ENCODE assay signal across 9 mouse cellular contexts in the genomic region with DNA sequence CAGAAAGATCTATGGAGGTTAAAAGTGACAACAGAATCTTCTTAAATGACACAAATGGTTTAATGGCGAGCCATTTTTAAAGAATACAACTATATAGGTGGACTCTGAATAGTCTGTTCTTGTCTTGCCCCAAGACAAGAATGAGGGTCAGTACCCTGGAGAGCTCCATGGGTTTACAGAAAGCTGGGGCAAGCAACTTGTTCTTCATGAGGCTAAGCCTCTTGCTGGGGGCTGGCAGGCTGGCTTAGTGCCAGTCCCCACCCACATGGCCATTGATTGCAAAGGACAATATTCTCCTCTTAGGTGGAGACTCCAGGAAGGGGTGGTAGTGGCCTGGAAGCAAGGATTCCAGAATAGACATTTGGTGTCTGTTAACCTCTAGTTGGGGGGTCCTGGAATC.
DNase-seq lines count a peak whose midpoint lies in the region; ATAC-seq and TF ChIP-seq lines count a peak whose summit lies in the region.
"Had no signal": no experiment of that assay in that cellular context is flagged by ENCODE, and none has a peak within 500 bp of the region (broad histone marks: within the 10 kb centered on the region; RNA-seq: fewer than 3 reads in every experiment).

No protein-coding gene starts in this region.

- intact Hi-C loops in gastrocnemius, adult 2 months (cut with DNase I) = loop anchor here (1.0 kb wide), 1 partner anchor 14 kb away; no protein-coding TSS in a partner anchor

- no peak for ATAC-seq in midbrain, postnatal 0 days (ENCODE audit: low FRiP score)
- ATAC-seq in midbrain, embryonic 16.5 days = no peak
- no peak for ATAC-seq in neural tube, embryonic 13.5 days (ENCODE audit: low read depth)

- H3K4me2 ChIP-seq in midbrain, postnatal 0 days (ENCODE audit: low read depth, low read length, poor library complexity, severe bottlenecking) = no peak overlapping the region
- no peak overlapping the region for H3K4me2 ChIP-seq in midbrain, embryonic 16.5 days (ENCODE audit: low read length)
- no peak overlapping the region for H3K4me2 ChIP-seq in neural tube, embryonic 13.5 days

- DNase-seq in gastrocnemius, postnatal 10 days = peak; percentile 14
- no peak for DNase-seq in gastrocnemius, adult 2 months
- peak; percentile 22 for DNase-seq in midbrain, postnatal 0 days (ENCODE audit: low spot score)
- peak; percentile 77 for DNase-seq in embryo, embryonic 10.5 days (ENCODE audit: low spot score)
- DNase-seq in forebrain, embryonic 10.5 days (ENCODE audit: extremely low spot score, low spot score) = no peak
- DNase-seq in urinary bladder, postnatal 10 days (ENCODE audit: low spot score) = no peak
- DNase-seq: cerebellum, adult 8-10 months had no signal

- 57% methylated on average over 1 of the region's 1 CpGs for WGBS in midbrain, postnatal 0 days
- WGBS in midbrain, embryonic 16.5 days = 52% methylated on average over 1 of the region's 1 CpGs
- WGBS in neural tube, embryonic 13.5 days = 62% methylated on average over 1 of the region's 1 CpGs
- 54% methylated on average over 1 of the region's 1 CpGs for WGBS in forebrain, embryonic 10.5 days

- no peaks in the 10 kb centered on the region for H3K9me3 ChIP-seq in midbrain, postnatal 0 days (ENCODE audit: low read length)
- H3K9me3 ChIP-seq in midbrain, embryonic 16.5 days (replicated peaks; ENCODE audit: control insufficient read depth, low read length, poor library complexity, severe bottlenecking) = no peaks in the 10 kb centered on the region
- no peaks in the 10 kb centered on the region for H3K9me3 ChIP-seq in neural tube, embryonic 13.5 days
- no peaks in the 10 kb centered on the region for H3K9me3 ChIP-seq in forebrain, embryonic 10.5 days

- H3K36me3 ChIP-seq in midbrain, postnatal 0 days (ENCODE audit: insufficient read depth, low read length) = no peaks in the 10 kb centered on the region
- no peaks in the 10 kb centered on the region for H3K36me3 ChIP-seq in midbrain, embryonic 16.5 days (ENCODE audit: control insufficient read depth, insufficient read depth, low read length)
- no peaks in the 10 kb centered on the region for H3K36me3 ChIP-seq in neural tube, embryonic 13.5 days
- H3K36me3 ChIP-seq in forebrain, embryonic 10.5 days (replicated peaks) = no peaks in the 10 kb centered on the region

- H3K9ac ChIP-seq in midbrain, postnatal 0 days (replicated peaks; ENCODE audit: low read length, poor library complexity, severe bottlenecking) = no peak overlapping the region
- no peak overlapping the region for H3K9ac ChIP-seq in midbrain, embryonic 16.5 days (ENCODE audit: low read depth, low read length)
- H3K9ac ChIP-seq in neural tube, embryonic 13.5 days = no peak overlapping the region

- H3K4me3 ChIP-seq in gastrocnemius, adult 2 months = no peak overlapping the region
- H3K4me3 ChIP-seq in midbrain, postnatal 0 days (ENCODE audit: low read depth, low read length) = no peak overlapping the region
- H3K4me3 ChIP-seq in midbrain, embryonic 16.5 days (ENCODE audit: low read depth, low read length) = no peak overlapping the region
- H3K4me3 ChIP-seq in neural tube, embryonic 13.5 days = no peak overlapping the region
- H3K4me3 ChIP-seq in forebrain, embryonic 10.5 days = no peak overlapping the region

- peaks cover 3% of the 10 kb centered on the region; the same call in 1 of the 2 replicates for H3K4me1 ChIP-seq in midbrain, postnatal 0 days (ENCODE audit: insufficient read depth, low read length)
- peaks cover 13% of the 10 kb centered on the region for H3K4me1 ChIP-seq in midbrain, embryonic 16.5 days (ENCODE audit: control insufficient read depth, insufficient read depth, low read length)
- H3K4me1 ChIP-seq in neural tube, embryonic 13.5 days (replicated peaks) = peaks cover 20% of the 10 kb centered on the region
- peaks cover 32% of the 10 kb centered on the region for H3K4me1 ChIP-seq in forebrain, embryonic 10.5 days

- H3K27ac ChIP-seq in gastrocnemius, adult 2 months = no peak overlapping the region
- no peak overlapping the region for H3K27ac ChIP-seq in midbrain, postnatal 0 days (ENCODE audit: low read depth, low read length)
- no peak overlapping the region for H3K27ac ChIP-seq in midbrain, embryonic 16.5 days (ENCODE audit: low read length)
- H3K27ac ChIP-seq in neural tube, embryonic 13.5 days (replicated peaks) = peak overlapping the region; percentile 19; the same call in 1 of the 2 replicates
- H3K27ac ChIP-seq in forebrain, embryonic 10.5 days = no peak overlapping the region

- no peak for TF ChIP-seq CTCF in gastrocnemius, adult 2 months (IDR thresholded peaks at IDR 0.05)
- TF ChIP-seq CTCF in midbrain, postnatal 0 days (IDR thresholded peaks at IDR 0.05) = no peak

- no peaks in the 10 kb centered on the region for H3K27me3 ChIP-seq in midbrain, postnatal 0 days (ENCODE audit: insufficient read depth, low read length)
- H3K27me3 ChIP-seq in midbrain, embryonic 16.5 days (ENCODE audit: control insufficient read depth, insufficient read depth, low read depth, low read length) = no peaks in the 10 kb centered on the region
- H3K27me3 ChIP-seq in neural tube, embryonic 13.5 days = no peaks in the 10 kb centered on the region
- H3K27me3 ChIP-seq in forebrain, embryonic 10.5 days (ENCODE audit: poor library complexity, severe bottlenecking) = no peaks in the 10 kb centered on the region

Comparison
In these comparisons a context has a peak if more than half of its experiments do, and no peak if none do; other contexts are left out.
1. DNase-seq: peak in gastrocnemius, postnatal 10 days (single experiment), midbrain, postnatal 0 days (single experiment) and embryo, embryonic 10.5 days (single experiment); none in gastrocnemius, adult 2 months (single experiment), forebrain, embryonic 10.5 days (single experiment) and urinary bladder, postnatal 10 days (single experiment).